Mouse (Mus musculus): ENCODE data around the gene Mapkap1. TPM values are rescaled to one million over a fixed set of nuclear protein-coding genes. Genes with fewer than 3 reads are reported as not detected.

Gene Mapkap1
- polyA plus RNA-seq, 1 experiment from 2014 or later = 72.9 TPM

GRCm38 (mm10) chr2:34534996-34535395 lies 128.4 kb downstream of the Mapkap1 start:
- Histone ChIP-seq H3K4me3 (ENCODE audit: low read length) (no peak overlapping the region), H3K27me3 (replicated peaks; ENCODE audit: control insufficient read depth, insufficient read depth, low read length) (no peaks in the 10 kb centered on the region), H3K9ac (ENCODE audit: low read depth, low read length) (no peak overlapping the region), H3K4me2 (ENCODE audit: low read depth, low read length) (no peak overlapping the region), H3K36me3 (ENCODE audit: control insufficient read depth, insufficient read depth, low read length) (no peaks in the 10 kb centered on the region), H3K9me3 (ENCODE audit: control insufficient read depth, low read length) (no peaks in the 10 kb centered on the region), H3K27ac (ENCODE audit: low read length) (no peak overlapping the region), H3K4me1 (ENCODE audit: control insufficient read depth, insufficient read depth, low read length) (no peaks in the 10 kb centered on the region)
- 42% methylated on average over 12 of the region's 12 CpGs for WGBS
- ATAC-seq = no peak

- 81% methylated on average over 3 of the region's 3 CpGs for WGBS
- Histone ChIP-seq H3K36me3 (ENCODE audit: control insufficient read depth, insufficient read depth, low read length) (no peaks in the 10 kb centered on the region), H3K4me3 (ENCODE audit: low read length) (no peak overlapping the region), H3K27me3 (replicated peaks; ENCODE audit: control insufficient read depth, insufficient read depth, low read length) (no peaks in the 10 kb centered on the region), H3K9me3 (ENCODE audit: control insufficient read depth, low read length) (no peaks in the 10 kb centered on the region), H3K4me1 (ENCODE audit: control insufficient read depth, insufficient read depth, low read length) (no peaks in the 10 kb centered on the region), H3K4me2 (ENCODE audit: low read depth, low read length) (no peak overlapping the region), H3K27ac (ENCODE audit: low read length) (no peak overlapping the region), H3K9ac (ENCODE audit: low read depth, low read length) (no peak overlapping the region)
- no peak for ATAC-seq
Measured at GRCm38 (mm10) chr2:34537356-34537755, 130.8 kb downstream of the Mapkap1 start.

- Histone ChIP-seq H3K9me3 (ENCODE audit: control insufficient read depth, low read length) (no peaks in the 10 kb centered on the region), H3K27ac (ENCODE audit: low read length) (no peak overlapping the region), H3K9ac (ENCODE audit: low read depth, low read length) (no peak overlapping the region), H3K36me3 (ENCODE audit: control insufficient read depth, insufficient read depth, low read length) (no peaks in the 10 kb centered on the region), H3K4me3 (ENCODE audit: low read length) (no peak overlapping the region), H3K4me2 (ENCODE audit: low read depth, low read length) (no peak overlapping the region), H3K27me3 (replicated peaks; ENCODE audit: control insufficient read depth, insufficient read depth, low read length) (no peaks in the 10 kb centered on the region), H3K4me1 (ENCODE audit: control insufficient read depth, insufficient read depth, low read length) (0 out of 2 replicates have a peak, but pooled peaks cover 2% of the 10 kb centered on the region)
- WGBS = 79% methylated on average over 7 of the region's 7 CpGs
- no peak for ATAC-seq
Measured at GRCm38 (mm10) chr2:34543581-34543980, 137.0 kb downstream of the Mapkap1 start.

GRCm38 (mm10) chr2:34544021-34544420 lies 137.4 kb downstream of the Mapkap1 start:
- Histone ChIP-seq H3K27ac (ENCODE audit: low read length) (no peak overlapping the region), H3K4me1 (ENCODE audit: control insufficient read depth, insufficient read depth, low read length) (0 out of 2 replicates have a peak, but pooled peaks cover 2% of the 10 kb centered on the region), H3K9me3 (ENCODE audit: control insufficient read depth, low read length) (no peaks in the 10 kb centered on the region), H3K27me3 (replicated peaks; ENCODE audit: control insufficient read depth, insufficient read depth, low read length) (no peaks in the 10 kb centered on the region), H3K4me3 (ENCODE audit: low read length) (no peak overlapping the region), H3K36me3 (ENCODE audit: control insufficient read depth, insufficient read depth, low read length) (no peaks in the 10 kb centered on the region), H3K4me2 (ENCODE audit: low read depth, low read length) (no peak overlapping the region), H3K9ac (ENCODE audit: low read depth, low read length) (no peak overlapping the region)
- WGBS = 76% methylated on average over 3 of the region's 3 CpGs
- no peak for ATAC-seq

GRCm38 (mm10) chr2:34544646-34545395 lies 138.2 kb downstream of the Mapkap1 start:
- H3K4me3 ChIP-seq (ENCODE audit: low read length) = no peak overlapping the region
- WGBS = 80% methylated on average over 13 of the region's 13 CpGs
- ATAC-seq = no peak

GRCm38 (mm10) chr2:34546176-34546677 lies 139.7 kb downstream of the Mapkap1 start:
- WGBS = 68% methylated on average over 3 of the region's 3 CpGs
- ATAC-seq = no peak
- Histone ChIP-seq H3K4me2 (ENCODE audit: low read depth, low read length) (no peak overlapping the region), H3K27ac (ENCODE audit: low read length) (no peak overlapping the region), H3K4me1 (ENCODE audit: control insufficient read depth, insufficient read depth, low read length) (peaks cover 9% of the 10 kb centered on the region; the same call in 1 of the 2 replicates), H3K36me3 (ENCODE audit: control insufficient read depth, insufficient read depth, low read length) (no peaks in the 10 kb centered on the region), H3K9ac (ENCODE audit: low read depth, low read length) (no peak overlapping the region), H3K4me3 (ENCODE audit: low read length) (no peak overlapping the region), H3K27me3 (replicated peaks; ENCODE audit: control insufficient read depth, insufficient read depth, low read length) (no peaks in the 10 kb centered on the region), H3K9me3 (ENCODE audit: control insufficient read depth, low read length) (no peaks in the 10 kb centered on the region)

More at GRCm38 (mm10) chr2:34544646-34545395, 138.2 kb downstream of the Mapkap1 start:
- no peaks in the 10 kb centered on the region for H3K27me3 ChIP-seq (replicated peaks; ENCODE audit: control insufficient read depth, insufficient read depth, low read length)
- H3K9ac ChIP-seq (ENCODE audit: low read depth, low read length) = no peak overlapping the region
- H3K4me1 ChIP-seq (ENCODE audit: control insufficient read depth, insufficient read depth, low read length) = peaks cover 8% of the 10 kb centered on the region; the same call in 1 of the 2 replicates
- no peaks in the 10 kb centered on the region for H3K9me3 ChIP-seq (ENCODE audit: control insufficient read depth, low read length)
- no peaks in the 10 kb centered on the region for H3K36me3 ChIP-seq (ENCODE audit: control insufficient read depth, insufficient read depth, low read length)
- H3K27ac ChIP-seq (ENCODE audit: low read length) = no peak overlapping the region
- H3K4me2 ChIP-seq (ENCODE audit: low read depth, low read length) = no peak overlapping the region

GRCm38 (mm10) chr2:34547516-34547915 lies 140.9 kb downstream of the Mapkap1 start:
- no peak overlapping the region for H3K9ac ChIP-seq (ENCODE audit: low read depth, low read length)
- no peak overlapping the region for H3K27ac ChIP-seq (ENCODE audit: low read length)
- H3K4me3 ChIP-seq (ENCODE audit: low read length) = no peak overlapping the region
- no peaks in the 10 kb centered on the region for H3K9me3 ChIP-seq (ENCODE audit: control insufficient read depth, low read length)
- no peaks in the 10 kb centered on the region for H3K27me3 ChIP-seq (replicated peaks; ENCODE audit: control insufficient read depth, insufficient read depth, low read length)
- no peak overlapping the region for H3K4me2 ChIP-seq (ENCODE audit: low read depth, low read length)
- no peak for ATAC-seq
- WGBS = 91% methylated on average over 4 of the region's 4 CpGs
- H3K36me3 ChIP-seq (ENCODE audit: control insufficient read depth, insufficient read depth, low read length) = no peaks in the 10 kb centered on the region
- peaks cover 16% of the 10 kb centered on the region; the same call in 1 of the 2 replicates for H3K4me1 ChIP-seq (ENCODE audit: control insufficient read depth, insufficient read depth, low read length)

GRCm38 (mm10) chr2:34548961-34549360 lies 142.4 kb downstream of the Mapkap1 start:
- no peaks in the 10 kb centered on the region for H3K27me3 ChIP-seq (replicated peaks; ENCODE audit: control insufficient read depth, insufficient read depth, low read length)
- H3K4me1 ChIP-seq (ENCODE audit: control insufficient read depth, insufficient read depth, low read length) = peaks cover 23% of the 10 kb centered on the region; the same call in 1 of the 2 replicates
- H3K4me3 ChIP-seq (ENCODE audit: low read length) = no peak overlapping the region
- no peaks in the 10 kb centered on the region for H3K36me3 ChIP-seq (ENCODE audit: control insufficient read depth, insufficient read depth, low read length)
- H3K9me3 ChIP-seq (ENCODE audit: control insufficient read depth, low read length) = no peaks in the 10 kb centered on the region
- H3K27ac ChIP-seq (ENCODE audit: low read length) = peak overlapping the region; percentile 39
- no peak for ATAC-seq
- no peak overlapping the region for H3K4me2 ChIP-seq (ENCODE audit: low read depth, low read length)
- WGBS = 71% methylated on average over 5 of the region's 5 CpGs
- no peak overlapping the region for H3K9ac ChIP-seq (ENCODE audit: low read depth, low read length)

GRCm38 (mm10) chr2:34549469-34549868 lies 142.9 kb downstream of the Mapkap1 start:
- H3K9me3 ChIP-seq (ENCODE audit: control insufficient read depth, low read length) = no peaks in the 10 kb centered on the region

More at GRCm38 (mm10) chr2:34549469-34549868, 142.9 kb downstream of the Mapkap1 start:
- 70% methylated on average over 7 of the region's 7 CpGs for WGBS
- no peak for ATAC-seq
- Histone ChIP-seq H3K27ac (ENCODE audit: low read length) (peak overlapping the region; percentile 39), H3K9ac (ENCODE audit: low read depth, low read length) (0 out of 2 replicates have a peak overlapping the region, but pooled peaks have one; percentile 10), H3K36me3 (ENCODE audit: control insufficient read depth, insufficient read depth, low read length) (no peaks in the 10 kb centered on the region), H3K27me3 (replicated peaks; ENCODE audit: control insufficient read depth, insufficient read depth, low read length) (no peaks in the 10 kb centered on the region), H3K4me3 (ENCODE audit: low read length) (no peak overlapping the region), H3K4me1 (ENCODE audit: control insufficient read depth, insufficient read depth, low read length) (peaks cover 23% of the 10 kb centered on the region; the same call in 1 of the 2 replicates), H3K4me2 (ENCODE audit: low read depth, low read length) (no peak overlapping the region)

Data from intestine, embryonic 16.5 days (tissue).